Mouse (Mus musculus): ENCODE data around the gene Dnajc13.

DNA sequence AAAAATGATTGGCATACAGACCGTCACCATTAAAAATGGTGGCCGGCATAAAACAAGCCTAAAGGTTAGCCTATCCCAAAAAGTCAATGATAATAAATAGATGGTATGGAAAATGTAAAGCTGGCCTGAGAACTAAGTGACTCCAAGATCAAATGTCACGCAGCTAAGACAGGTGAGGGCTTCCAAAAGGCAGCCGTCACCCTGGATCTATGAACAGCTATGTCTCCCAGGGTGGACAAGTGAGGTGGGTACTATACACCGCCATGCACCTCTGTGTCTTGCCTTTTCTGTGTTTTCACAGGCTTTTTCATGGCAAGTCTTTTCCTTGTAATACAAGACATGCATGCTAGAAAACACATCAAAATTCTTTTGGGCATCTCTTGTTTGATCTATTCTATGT is 73.1 kb downstream of the Dnajc13 start:
- TF ChIP-seq EP300 (IDR thresholded peaks at IDR 0.05; ENCODE audit: low read depth) (no peak), CTCF (IDR thresholded peaks at IDR 0.05; ENCODE audit: low read depth) (no peak)
